Mouse (Mus musculus) liver, adult 2 months (tissue): ENCODE measurements around the gene Ciita. TPM values are rescaled to one million over a fixed set of nuclear protein-coding genes. Genes with fewer than 3 reads are reported as not detected.

Source experiments
- DNase-seq: peaks from one replicate; pipeline ENCODE4 v3.0.0-alpha.2; 2011; ENCODE audit warnings: low read depth, low spot score; ENCODE audit errors: extremely low read depth
- H3K27ac ChIP-seq: fragments of 200-500 bp; replicated peaks from 2 replicates; pipeline ENCODE4 v1.5.1; 2012; ENCODE audit warnings: low read depth, mild to moderate bottlenecking, control low read depth, inconsistent platforms, low read length; ENCODE audit not compliant: insufficient read depth
- H3K27me3 ChIP-seq: fragments of 200-500 bp; 2 replicates; pipeline ENCODE4 v1.6.1; 2012; ENCODE audit warnings: mild to moderate bottlenecking, moderate library complexity, low read length, inconsistent platforms; ENCODE audit not compliant: control insufficient read depth, insufficient read depth
- H3K36me3 ChIP-seq: fragments of 200-500 bp; 2 replicates; pipeline ENCODE4 v1.6.1; 2012; ENCODE audit warnings: low read length, inconsistent platforms; ENCODE audit not compliant: control insufficient read depth, insufficient read depth
- H3K4me1 ChIP-seq: fragments of 200-500 bp; 2 replicates; pipeline ENCODE4 v1.6.1; 2011; ENCODE audit warnings: low read length; ENCODE audit not compliant: control insufficient read depth, insufficient read depth
- H3K4me3 ChIP-seq: fragments of 200-500 bp; 2 replicates; pipeline ENCODE4 v1.5.1; 2011; ENCODE audit warnings: low read depth, mild to moderate bottlenecking, control low read depth, low read length, moderate library complexity; ENCODE audit not compliant: insufficient read depth
- H3K79me2 ChIP-seq: fragments of 200-500 bp; 2 replicates; pipeline ENCODE4 v1.6.1; 2012; ENCODE audit warnings: inconsistent platforms, mild to moderate bottlenecking, low read length, moderate library complexity; ENCODE audit not compliant: control insufficient read depth, insufficient read depth
- H3K9ac ChIP-seq: fragments of 200-500 bp; 2 replicates; pipeline ENCODE4 v1.6.1; 2012; ENCODE audit warnings: low read depth, mild to moderate bottlenecking, control low read depth, inconsistent platforms, low read length
- CTCF ChIP-seq: fragments of 200-500 bp; IDR thresholded peaks from 2 replicates; pipeline ENCODE4 v1.5.1; 2011; ENCODE audit warnings: low read depth, low read length, control low read depth
- POLR2A ChIP-seq: fragments of 200-500 bp; IDR thresholded peaks from 2 replicates; pipeline ENCODE4 v1.6.1; 2011; ENCODE audit warnings: low read length, control low read depth; ENCODE audit not compliant: insufficient read depth; ENCODE audit errors: extremely low read depth
- WGBS: fragments of 180-500 bp; shearing (Covaris S2); methylation state at CpG from one replicate; pipeline ENCODE4 v1.1.7; 2018; 5-methylcytosine and 5-hydroxymethylcytosine counted together
- polyA plus RNA-seq: library from polyadenylated mRNA; depleted of rRNA; stranded (reverse); fragments of >200 nt; gene quantifications from 2 replicates; pipeline ENCODE4 v1.2.3, GENCODE M21; 2012
- total RNA-seq: library from RNA; depleted of rRNA; stranded (reverse); fragments of >200 nt; gene quantifications from 2 replicates; pipeline ENCODE4 v1.2.3, GENCODE M21; 2014

Gene Ciita
- total and polyA plus RNA-seq, 2 experiments: 1.0 to 1.1 TPM

GRCm38 (mm10) chr16:10499122-10499521, 19.3 kb downstream of the Ciita start:
- Histone ChIP-seq H3K4me3 (no peak overlapping the region), H3K79me2 (no peaks in the 10 kb centered on the region), H3K4me1 (no peaks in the 10 kb centered on the region), H3K9ac (no peak overlapping the region), H3K36me3 (no peaks in the 10 kb centered on the region), H3K27me3 (no peaks in the 10 kb centered on the region), H3K27ac (no peak overlapping the region)
- WGBS: 54% methylated on average over 1 of the region's 1 CpGs
- no peak for DNase-seq
- no peak for TF ChIP-seq CTCF
- no peak for TF ChIP-seq POLR2A

DNA sequence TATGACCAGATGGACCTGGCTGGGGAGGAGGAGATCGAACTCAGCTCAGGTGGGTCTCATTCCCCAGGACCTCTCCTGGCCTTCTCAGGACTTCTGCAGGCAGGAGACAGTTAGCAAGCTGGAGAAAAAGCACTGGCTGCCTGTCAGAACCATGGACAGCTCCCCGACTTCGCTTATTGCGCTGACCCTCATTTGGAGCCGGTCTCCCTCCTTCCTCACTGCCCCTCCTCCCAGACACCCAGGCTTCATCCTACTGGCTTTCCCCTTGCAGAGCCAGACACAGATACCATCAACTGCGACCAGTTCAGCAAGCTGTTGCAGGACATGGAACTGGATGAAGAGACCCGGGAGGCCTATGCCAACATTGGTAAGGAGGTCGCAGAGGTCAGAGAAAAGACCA, 22.0 kb downstream of the Ciita start:
- WGBS: 18% methylated on average over 8 of the region's 8 CpGs
- no peaks in the 10 kb centered on the region for H3K4me1 ChIP-seq
- no peak for DNase-seq
- no peaks in the 10 kb centered on the region for H3K27me3 ChIP-seq
- H3K36me3 ChIP-seq: no peaks in the 10 kb centered on the region
- no peaks in the 10 kb centered on the region for H3K79me2 ChIP-seq
- no peak for TF ChIP-seq POLR2A
- no peak for TF ChIP-seq CTCF
- H3K9ac ChIP-seq: no peak overlapping the region
- no peak overlapping the region for H3K27ac ChIP-seq
- H3K4me3 ChIP-seq: no peak overlapping the region

GRCm38 (mm10) chr16:10503058-10503457, 23.2 kb downstream of the Ciita start:
- 65% methylated on average over 2 of the region's 2 CpGs for WGBS
- Histone ChIP-seq H3K79me2 (no peaks in the 10 kb centered on the region), H3K9ac (no peak overlapping the region), H3K36me3 (no peaks in the 10 kb centered on the region), H3K27me3 (no peaks in the 10 kb centered on the region), H3K4me3 (no peak overlapping the region), H3K4me1 (no peaks in the 10 kb centered on the region), H3K27ac (no peak overlapping the region)
- TF ChIP-seq POLR2A: no peak
- no peak for TF ChIP-seq CTCF
- DNase-seq: no peak

DNA sequence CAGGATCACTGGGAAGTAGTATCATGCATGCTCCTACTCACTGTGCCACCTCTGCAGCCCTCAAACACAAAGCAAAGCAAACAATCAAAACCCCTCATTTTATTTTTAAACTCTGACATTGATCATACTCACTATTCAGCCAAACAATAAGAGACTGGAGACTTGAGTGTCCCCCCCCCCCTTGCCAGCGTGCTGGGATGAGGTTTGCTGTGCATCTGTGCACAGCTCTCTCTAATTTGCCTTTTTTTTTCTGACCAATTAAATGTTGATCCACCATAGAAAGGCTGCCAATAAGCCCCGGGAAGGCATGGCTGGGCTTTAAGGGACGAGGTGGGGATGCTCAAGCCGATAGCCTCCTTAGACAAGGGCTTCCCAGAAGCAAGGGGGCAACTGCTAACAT, 27.6 kb downstream of the Ciita start:
- TF ChIP-seq CTCF (no peak), POLR2A (no peak)
- H3K4me1 ChIP-seq: no peaks in the 10 kb centered on the region

DNA sequence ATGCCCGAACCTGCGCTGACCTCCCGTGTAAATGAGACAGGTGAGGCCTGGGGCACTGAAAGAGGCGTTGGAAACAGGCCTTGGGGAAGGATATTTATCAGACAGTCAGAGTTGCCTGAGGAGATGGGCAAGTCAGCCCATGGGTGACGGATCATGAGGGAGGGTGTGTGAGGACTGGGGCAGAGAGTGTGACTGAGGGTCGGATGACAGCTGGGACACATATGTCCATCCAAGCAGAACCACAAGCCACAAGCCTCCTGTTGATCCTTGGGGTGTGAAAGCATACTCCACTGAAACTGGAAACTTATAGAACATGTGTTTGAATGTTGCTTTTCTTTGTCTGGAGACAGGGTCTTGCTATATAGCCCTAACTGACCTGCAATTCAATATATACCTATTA, 28.8 kb downstream of the Ciita start:
- no peak overlapping the region for H3K27ac ChIP-seq

More for the DNA sequence above, 27.6 kb downstream of the Ciita start:
- 83% methylated on average over 4 of the region's 4 CpGs for WGBS
- no peak overlapping the region for H3K4me3 ChIP-seq
- H3K27ac ChIP-seq: no peak overlapping the region
- no peak overlapping the region for H3K9ac ChIP-seq
- no peaks in the 10 kb centered on the region for H3K27me3 ChIP-seq
- DNase-seq: no peak
- H3K36me3 ChIP-seq: no peaks in the 10 kb centered on the region
- H3K79me2 ChIP-seq: no peaks in the 10 kb centered on the region

GRCm38 (mm10) chr16:10510477-10511133, 30.7 kb downstream of the Ciita start:
- Histone ChIP-seq H3K4me1 (no peaks in the 10 kb centered on the region), H3K36me3 (no peaks in the 10 kb centered on the region), H3K27ac (no peak overlapping the region), H3K27me3 (no peaks in the 10 kb centered on the region), H3K9ac (no peak overlapping the region), H3K79me2 (no peaks in the 10 kb centered on the region), H3K4me3 (no peak overlapping the region)
- DNase-seq: no peak
- no peak for TF ChIP-seq POLR2A
- TF ChIP-seq CTCF: no peak
- WGBS: 62% methylated on average over 14 of the region's 14 CpGs

More for the DNA sequence above, 28.8 kb downstream of the Ciita start:
- Histone ChIP-seq H3K27me3 (no peaks in the 10 kb centered on the region), H3K4me3 (no peak overlapping the region), H3K4me1 (no peaks in the 10 kb centered on the region), H3K9ac (no peak overlapping the region), H3K36me3 (no peaks in the 10 kb centered on the region), H3K79me2 (no peaks in the 10 kb centered on the region)
- TF ChIP-seq CTCF: no peak
- DNase-seq: no peak
- WGBS: 66% methylated on average over 6 of the region's 6 CpGs
